Mouse (Mus musculus) thymus, adult 2 months (tissue): Measurements from ENCODE around the gene Gal3st2.
"Not testable (repeated sequence)": the region's sequence is repeated elsewhere in the genome, so short reads cannot be mapped to it uniquely, and the experiment has no call there.

Experiments
- CTCF ChIP-seq: fragments of 200-500 bp; IDR thresholded peaks from 2 replicates; pipeline ENCODE4 v1.5.1; 2012; ENCODE audit warnings: mild to moderate bottlenecking, control low read depth, low read length, moderate library complexity, borderline replicate concordance; ENCODE audit not compliant: control insufficient read depth, poor library complexity, insufficient read depth; ENCODE audit errors: extremely low read depth
- POLR2A ChIP-seq: fragments of 200-500 bp; IDR thresholded peaks from 2 replicates; pipeline ENCODE4 v1.6.1; 2012; ENCODE audit warnings: mild to moderate bottlenecking, low read length, control low read depth, moderate library complexity; ENCODE audit not compliant: control insufficient read depth, poor library complexity, insufficient read depth; ENCODE audit errors: extremely low read depth

- not testable (repeated sequence) for TF ChIP-seq POLR2A, CTCF
These were observed 5.3 kb upstream of the Gal3st2 start for GRCm38 (mm10) chr1:93855790-93856189.
